Mouse (Mus musculus): ENCODE measurements at regions not wholly inside any gene's neighbourhood (a gene's known extent, or its start where the extent isn't known, plus 50 kb on each side); places are given as distances from the start of the nearest gene placed in this dataset.

DNA sequence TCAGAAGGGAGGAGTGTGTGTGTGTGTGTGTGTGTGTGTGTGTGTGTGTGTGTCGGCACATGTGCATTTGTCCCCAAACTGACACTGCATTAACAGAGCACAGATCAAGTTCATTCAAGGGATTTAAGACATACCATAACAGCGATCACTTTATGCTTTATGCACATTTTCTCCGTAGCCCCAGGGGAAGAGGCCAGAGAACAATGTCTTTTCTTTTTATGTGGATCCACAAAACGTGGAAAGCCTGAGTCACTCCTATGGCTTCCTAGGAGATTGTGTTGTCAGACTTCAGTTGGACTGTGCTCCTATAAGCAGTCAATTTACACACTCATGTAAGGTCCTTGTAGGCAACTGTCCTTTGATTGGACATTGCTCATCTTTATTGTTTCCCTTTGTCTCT is 289.4 kb upstream of the Slc35b3 start:
- no peaks in the 10 kb centered on the region for H3K9me3 ChIP-seq (ENCODE audit: low read length)
- H3K36me3 ChIP-seq (ENCODE audit: insufficient read depth, low read length): no peaks in the 10 kb centered on the region
- no peak overlapping the region for H3K4me2 ChIP-seq (replicated peaks; ENCODE audit: low read depth, low read length)
- no peak overlapping the region for H3K9ac ChIP-seq (replicated peaks; ENCODE audit: low read length)
- WGBS: 73% methylated on average over 4 of the region's 4 CpGs
- no peaks in the 10 kb centered on the region for H3K27me3 ChIP-seq (ENCODE audit: insufficient read depth, low read length)
- ATAC-seq (ENCODE audit: low FRiP score, low TSS enrichment): no peak
- no peak overlapping the region for H3K27ac ChIP-seq (ENCODE audit: low read length)
- no peaks in the 10 kb centered on the region for H3K4me1 ChIP-seq (ENCODE audit: insufficient read depth, low read length)
- no peak overlapping the region for H3K4me3 ChIP-seq (ENCODE audit: low read length)

DNA sequence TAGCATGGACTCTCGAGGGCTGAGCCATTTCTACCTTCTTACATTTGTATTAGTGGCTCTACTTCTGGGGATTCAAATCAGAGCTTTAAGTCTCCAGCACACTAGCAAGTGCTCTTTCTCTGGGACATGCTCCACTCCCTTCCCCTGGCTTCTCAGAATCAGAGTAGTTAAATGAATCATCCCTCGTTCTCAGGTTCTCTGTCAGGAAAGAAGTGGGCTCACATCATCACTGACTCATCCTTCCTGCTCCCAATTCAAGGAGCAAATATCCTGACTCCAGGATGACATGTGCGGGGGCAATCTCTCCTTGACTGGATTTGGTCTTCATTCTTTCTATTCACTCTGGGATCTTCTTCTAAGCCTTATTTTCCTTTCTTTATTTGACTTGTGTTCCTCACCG is 266.2 kb upstream of the Slc35b3 start:
- H3K9me3 ChIP-seq (ENCODE audit: low read length): no peaks in the 10 kb centered on the region
- no peaks in the 10 kb centered on the region for H3K4me1 ChIP-seq (ENCODE audit: insufficient read depth, low read length)
- H3K9ac ChIP-seq (replicated peaks; ENCODE audit: low read length): no peak overlapping the region
- H3K4me2 ChIP-seq (replicated peaks; ENCODE audit: low read depth, low read length): no peak overlapping the region
- no peaks in the 10 kb centered on the region for H3K27me3 ChIP-seq (ENCODE audit: insufficient read depth, low read length)
- no peaks in the 10 kb centered on the region for H3K36me3 ChIP-seq (ENCODE audit: insufficient read depth, low read length)
- H3K27ac ChIP-seq (ENCODE audit: low read length): no peak overlapping the region
- no peak for ATAC-seq (ENCODE audit: low FRiP score, low TSS enrichment)
- H3K4me3 ChIP-seq (ENCODE audit: low read length): no peak overlapping the region
- 77% methylated on average over 4 of the region's 4 CpGs for WGBS

- H3K4me1 ChIP-seq (ENCODE audit: insufficient read depth, low read length): no peaks in the 10 kb centered on the region
- H3K4me3 ChIP-seq (ENCODE audit: low read length): no peak overlapping the region
- no peaks in the 10 kb centered on the region for H3K36me3 ChIP-seq (ENCODE audit: insufficient read depth, low read length)
- no peaks in the 10 kb centered on the region for H3K27me3 ChIP-seq (ENCODE audit: insufficient read depth, low read length)
- no peak overlapping the region for H3K9ac ChIP-seq (replicated peaks; ENCODE audit: low read length)
- H3K9me3 ChIP-seq (ENCODE audit: low read length): no peaks in the 10 kb centered on the region
- ATAC-seq (ENCODE audit: low FRiP score, low TSS enrichment): no peak
- H3K27ac ChIP-seq (ENCODE audit: low read length): no peak overlapping the region
- H3K4me2 ChIP-seq (replicated peaks; ENCODE audit: low read depth, low read length): no peak overlapping the region
- 77% methylated on average over 6 of the region's 6 CpGs for WGBS
These were observed 265.0 kb upstream of the Slc35b3 start for GRCm38 (mm10) chr13:39225651-39226050.

- WGBS: 89% methylated on average over 8 of the region's 8 CpGs
- Histone ChIP-seq H3K9ac (replicated peaks; ENCODE audit: low read length) (no peak overlapping the region), H3K4me1 (ENCODE audit: insufficient read depth, low read length) (no peaks in the 10 kb centered on the region), H3K9me3 (ENCODE audit: low read length) (no peaks in the 10 kb centered on the region), H3K36me3 (ENCODE audit: insufficient read depth, low read length) (no peaks in the 10 kb centered on the region), H3K4me3 (ENCODE audit: low read length) (no peak overlapping the region), H3K27me3 (ENCODE audit: insufficient read depth, low read length) (no peaks in the 10 kb centered on the region), H3K27ac (ENCODE audit: low read length) (no peak overlapping the region), H3K4me2 (replicated peaks; ENCODE audit: low read depth, low read length) (no peak overlapping the region)
- ATAC-seq (ENCODE audit: low FRiP score, low TSS enrichment): no peak
These were observed 250.4 kb upstream of the Slc35b3 start for GRCm38 (mm10) chr13:39211076-39211475.

DNA sequence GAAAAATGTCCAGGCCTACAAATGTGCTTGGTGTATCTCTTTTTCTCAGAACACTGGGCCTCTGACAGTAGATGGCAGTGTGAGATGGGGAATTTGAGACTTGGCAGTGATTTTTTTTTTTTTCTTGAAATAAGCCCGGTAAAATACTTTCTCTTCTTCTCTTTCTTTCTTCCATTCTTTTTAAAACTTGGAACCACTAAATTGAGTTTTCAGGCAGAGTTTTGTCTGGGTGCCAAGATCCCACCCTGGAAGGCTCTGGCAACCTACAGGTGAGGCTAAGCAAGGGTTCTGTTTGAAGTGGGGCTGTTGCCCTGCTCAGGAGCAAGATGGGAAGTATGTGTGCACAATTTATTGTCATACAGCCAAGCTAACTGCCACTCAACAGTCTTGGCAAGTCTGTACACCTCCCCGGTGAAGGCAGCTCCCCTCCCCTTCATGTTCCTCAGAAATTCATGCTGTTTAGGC is 223.1 kb upstream of the Slc35b3 start:
- H3K9me3 ChIP-seq (ENCODE audit: low read length): no peaks in the 10 kb centered on the region
- no peak overlapping the region for H3K4me3 ChIP-seq (ENCODE audit: low read length)
- H3K27ac ChIP-seq (ENCODE audit: low read length): no peak overlapping the region
- H3K9ac ChIP-seq (replicated peaks; ENCODE audit: low read length): no peak overlapping the region
- no peaks in the 10 kb centered on the region for H3K27me3 ChIP-seq (ENCODE audit: insufficient read depth, low read length)
- WGBS: 24% methylated on average over 2 of the region's 2 CpGs
- ATAC-seq (ENCODE audit: low FRiP score, low TSS enrichment): no peak
- no peaks in the 10 kb centered on the region; the same call in 1 of the 2 replicates for H3K4me1 ChIP-seq (ENCODE audit: insufficient read depth, low read length)
- H3K4me2 ChIP-seq (replicated peaks; ENCODE audit: low read depth, low read length): peak overlapping the region; percentile 29; the same call in 1 of the 2 replicates
- no peaks in the 10 kb centered on the region for H3K36me3 ChIP-seq (ENCODE audit: insufficient read depth, low read length)

- Histone ChIP-seq H3K27me3 (ENCODE audit: insufficient read depth, low read length) (no peaks in the 10 kb centered on the region), H3K36me3 (ENCODE audit: insufficient read depth, low read length) (no peaks in the 10 kb centered on the region), H3K9me3 (ENCODE audit: low read length) (no peaks in the 10 kb centered on the region), H3K4me2 (replicated peaks; ENCODE audit: low read depth, low read length) (no peak overlapping the region), H3K4me3 (ENCODE audit: low read length) (no peak overlapping the region), H3K4me1 (ENCODE audit: insufficient read depth, low read length) (no peaks in the 10 kb centered on the region), H3K9ac (replicated peaks; ENCODE audit: low read length) (no peak overlapping the region), H3K27ac (ENCODE audit: low read length) (no peak overlapping the region)
- peak; percentile 77 for ATAC-seq (ENCODE audit: low FRiP score, low TSS enrichment)
- WGBS: 31% methylated on average over 2 of the region's 2 CpGs
These were observed 201.3 kb upstream of the Slc35b3 start for GRCm38 (mm10) chr13:39161980-39162379.

DNA sequence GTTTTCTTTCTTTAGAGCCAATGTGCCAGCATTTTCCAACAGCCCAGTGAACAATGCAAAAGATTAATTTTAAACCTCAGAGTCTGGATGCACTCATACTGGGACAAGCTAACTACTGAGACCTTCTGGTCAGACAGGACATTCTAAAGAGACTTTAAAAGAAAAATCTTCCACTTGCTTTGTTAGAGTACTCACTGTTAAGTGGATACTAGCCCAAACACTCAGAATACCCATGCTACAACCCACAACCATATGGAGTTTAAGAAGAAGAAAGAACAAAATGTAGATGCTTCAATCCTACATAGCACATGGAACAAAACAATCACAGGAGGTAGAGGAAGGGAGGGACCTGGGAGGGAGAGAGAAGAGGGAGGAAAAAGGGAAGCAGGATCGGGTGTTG is 167.3 kb upstream of the Slc35b3 start:
- H3K4me3 ChIP-seq (ENCODE audit: low read length): no peak overlapping the region
- H3K27ac ChIP-seq (ENCODE audit: low read length): no peak overlapping the region
- WGBS: 65% methylated on average over 1 of the region's 1 CpGs
- H3K36me3 ChIP-seq (ENCODE audit: insufficient read depth, low read length): no peaks in the 10 kb centered on the region
- H3K4me2 ChIP-seq (replicated peaks; ENCODE audit: low read depth, low read length): no peak overlapping the region
- ATAC-seq (ENCODE audit: low FRiP score, low TSS enrichment): no peak
- H3K9ac ChIP-seq (replicated peaks; ENCODE audit: low read length): no peak overlapping the region
- H3K9me3 ChIP-seq (ENCODE audit: low read length): no peaks in the 10 kb centered on the region
- no peaks in the 10 kb centered on the region for H3K4me1 ChIP-seq (ENCODE audit: insufficient read depth, low read length)
- H3K27me3 ChIP-seq (ENCODE audit: insufficient read depth, low read length): no peaks in the 10 kb centered on the region

GRCm38 (mm10) chr13:39092058-39092457 is 131.4 kb upstream of the Slc35b3 start:
- ATAC-seq (ENCODE audit: low FRiP score, low TSS enrichment): no peak
- no peak overlapping the region for H3K4me2 ChIP-seq (replicated peaks; ENCODE audit: low read depth, low read length)

DNA sequence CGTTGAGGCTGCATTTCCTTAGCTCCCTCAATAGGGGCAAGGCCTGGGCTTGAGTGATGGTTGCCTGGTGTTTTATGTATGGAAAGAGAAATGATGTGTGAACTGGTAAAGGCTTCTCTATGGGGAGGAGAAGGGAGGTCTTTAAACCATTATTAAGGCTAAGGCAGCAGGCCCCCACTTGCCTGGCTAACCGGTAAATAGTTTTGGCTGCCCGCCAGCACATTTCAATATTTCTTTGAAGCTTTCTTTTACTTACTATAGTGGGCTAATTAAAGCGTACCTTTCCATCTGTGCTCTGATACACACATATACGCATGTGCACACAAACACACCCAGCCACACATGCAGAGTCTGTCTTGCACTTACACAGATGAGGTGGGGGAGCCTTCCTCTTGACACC is 123.9 kb upstream of the Slc35b3 start:
- H3K9ac ChIP-seq (replicated peaks; ENCODE audit: low read length): no peak overlapping the region
- H3K4me2 ChIP-seq (replicated peaks; ENCODE audit: low read depth, low read length): no peak overlapping the region
- 63% methylated on average over 5 of the region's 5 CpGs for WGBS
- H3K36me3 ChIP-seq (ENCODE audit: insufficient read depth, low read length): no peaks in the 10 kb centered on the region
- no peaks in the 10 kb centered on the region for H3K27me3 ChIP-seq (ENCODE audit: insufficient read depth, low read length)
- no peak overlapping the region for H3K4me3 ChIP-seq (ENCODE audit: low read length)
- no peak for ATAC-seq (ENCODE audit: low FRiP score, low TSS enrichment)
- no peaks in the 10 kb centered on the region for H3K4me1 ChIP-seq (ENCODE audit: insufficient read depth, low read length)
- no peaks in the 10 kb centered on the region for H3K9me3 ChIP-seq (ENCODE audit: low read length)
- no peak overlapping the region for H3K27ac ChIP-seq (ENCODE audit: low read length)

More at GRCm38 (mm10) chr13:39092058-39092457, 131.4 kb upstream of the Slc35b3 start:
- Histone ChIP-seq H3K4me3 (ENCODE audit: low read length) (no peak overlapping the region), H3K27me3 (ENCODE audit: insufficient read depth, low read length) (no peaks in the 10 kb centered on the region), H3K9me3 (ENCODE audit: low read length) (no peaks in the 10 kb centered on the region), H3K36me3 (ENCODE audit: insufficient read depth, low read length) (no peaks in the 10 kb centered on the region), H3K4me1 (ENCODE audit: insufficient read depth, low read length) (no peaks in the 10 kb centered on the region), H3K27ac (ENCODE audit: low read length) (no peak overlapping the region), H3K9ac (replicated peaks; ENCODE audit: low read length) (no peak overlapping the region)
- 87% methylated on average over 2 of the region's 2 CpGs for WGBS

DNA sequence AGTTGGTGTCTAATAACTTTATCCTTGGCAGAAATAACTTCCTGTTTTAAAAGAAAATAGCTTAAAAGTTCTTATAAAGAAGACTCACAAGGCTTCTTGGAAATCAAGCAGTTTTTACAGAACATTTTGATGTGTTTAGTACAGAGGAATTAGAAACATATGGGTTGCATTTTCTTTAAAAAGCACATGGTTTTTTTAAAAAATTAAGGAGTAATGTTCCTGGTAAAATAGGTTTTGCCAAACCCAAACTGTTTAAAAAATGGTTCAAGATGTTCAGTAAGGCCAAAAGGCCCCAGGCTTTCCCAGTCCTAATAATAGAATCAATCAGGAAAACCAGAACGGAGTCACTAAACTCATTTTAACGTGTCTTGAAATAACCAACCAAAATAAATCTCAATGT is 113.5 kb upstream of the Slc35b3 start:
- H3K4me1 ChIP-seq (ENCODE audit: insufficient read depth, low read length): no peaks in the 10 kb centered on the region
- ATAC-seq (ENCODE audit: low FRiP score, low TSS enrichment): no peak
- 70% methylated on average over 2 of the region's 2 CpGs for WGBS
- no peak overlapping the region for H3K27ac ChIP-seq (ENCODE audit: low read length)
- H3K9ac ChIP-seq (replicated peaks; ENCODE audit: low read length): no peak overlapping the region
- no peaks in the 10 kb centered on the region for H3K36me3 ChIP-seq (ENCODE audit: insufficient read depth, low read length)
- no peak overlapping the region for H3K4me3 ChIP-seq (ENCODE audit: low read length)
- no peaks in the 10 kb centered on the region for H3K27me3 ChIP-seq (ENCODE audit: insufficient read depth, low read length)
- H3K4me2 ChIP-seq (replicated peaks; ENCODE audit: low read depth, low read length): no peak overlapping the region
- no peaks in the 10 kb centered on the region for H3K9me3 ChIP-seq (ENCODE audit: low read length)
